Mouse (Mus musculus): ENCODE results near the gene Tpcn2.

Tpcn2 gene

GRCm38 (mm10) chr7:145146252-145146930, 137.4 kb downstream of the Tpcn2 start:
- DNase-seq, result no peak

- DNase-seq, result no peak
Measured at GRCm38 (mm10) chr7:145143502-145144070, 140.2 kb downstream of the Tpcn2 start.

GRCm38 (mm10) chr7:145140656-145141055, 143.2 kb downstream of the Tpcn2 start:
- DNase-seq, result no peak

GRCm38 (mm10) chr7:145139576-145139975, 144.2 kb downstream of the Tpcn2 start:
- DNase-seq, result no peak

GRCm38 (mm10) chr7:145139100-145139499, 144.7 kb downstream of the Tpcn2 start:
- DNase-seq, result no peak

GRCm38 (mm10) chr7:145137871-145138270, 145.9 kb downstream of the Tpcn2 start:
- DNase-seq, result no peak

- DNase-seq, result no peak
Measured at GRCm38 (mm10) chr7:145136831-145137230, 147.0 kb downstream of the Tpcn2 start.

All from kidney, postnatal 4 days (tissue).